Mouse (Mus musculus) mouse trophoblast stem cell (cell line): ENCODE measurements at regions not wholly inside any gene's neighbourhood (a gene's known extent, or its start where the extent isn't known, plus 50 kb on each side); places are given as distances from the start of the nearest gene placed in this dataset.

Experiments used
- in situ Hi-C, 2 experiments: fragments of 300-500 bp; cut with MseI, MboI; formaldehyde crosslinking; loops; 2 replicates in 1 of 2; 3 replicates in 1 of 2; pipeline ENCODE4 v1.15.1; 2025

DNA sequence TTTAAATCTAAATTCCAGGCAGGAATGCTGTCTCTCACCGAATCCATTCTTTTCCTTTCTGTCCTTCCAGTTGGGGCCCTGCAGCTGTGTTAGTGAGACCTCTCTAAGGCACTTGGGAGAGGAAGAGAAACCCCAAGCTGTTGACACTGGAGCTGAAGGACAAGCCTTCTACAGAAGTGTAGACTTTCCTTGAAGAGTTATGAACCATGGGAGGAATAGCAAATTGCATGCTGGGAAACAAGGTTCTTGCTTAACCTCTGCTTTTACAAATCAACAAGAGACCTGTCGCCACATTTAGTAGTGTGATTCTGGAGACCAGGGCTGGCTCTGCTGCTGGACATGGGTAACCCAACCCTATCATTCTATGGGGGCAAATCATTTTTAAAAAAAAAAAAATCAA, 200.8 kb upstream of the Sash1 start:
- in situ Hi-C loops: no loop called here

DNA sequence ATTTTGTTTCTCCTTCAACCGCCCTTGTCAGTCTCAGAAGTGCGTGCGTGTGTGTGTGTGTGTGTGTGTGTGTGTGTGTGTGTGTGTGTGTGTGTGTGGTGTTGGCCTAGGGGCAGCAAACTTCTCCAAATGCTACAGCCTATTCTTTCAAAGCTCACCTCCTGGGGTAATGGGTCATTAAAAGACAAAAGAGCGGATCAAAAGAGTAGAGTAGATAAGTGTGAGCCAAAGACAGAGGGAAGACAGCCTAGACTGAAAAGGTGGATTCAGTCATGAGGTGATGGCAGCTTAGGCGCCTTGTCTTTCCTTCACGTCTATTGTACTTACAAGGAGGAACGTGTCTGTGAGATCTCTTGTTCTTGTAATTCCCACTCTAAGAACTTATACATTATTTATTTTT, 199.6 kb upstream of the Sash1 start:
- in situ Hi-C loops: no loop called here

DNA sequence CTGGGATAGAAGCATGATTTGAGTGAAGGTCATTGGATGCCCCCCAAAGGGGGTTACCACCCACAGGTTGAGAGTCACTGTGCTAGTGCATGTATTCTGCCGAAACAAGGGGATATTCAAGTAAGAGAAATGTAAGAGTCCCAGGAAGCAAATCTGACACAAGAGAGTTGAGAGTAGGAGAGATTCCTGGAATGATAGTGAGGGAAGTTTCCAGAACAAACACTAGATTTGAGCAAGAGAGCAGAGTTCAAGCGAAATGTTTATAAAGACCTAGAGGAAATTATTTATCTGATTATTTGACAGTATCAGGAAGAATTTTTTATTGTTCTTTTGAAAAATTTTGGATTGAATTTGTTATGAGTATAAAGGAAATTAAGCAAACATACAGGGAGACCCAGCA, 189.0 kb upstream of the Sash1 start:
- in situ Hi-C loops: loop anchor here in 1 of 2 experiments (25.0 kb wide), 1 partner anchor 612 kb away; the partner anchor contains the start of gene Samd5

DNA sequence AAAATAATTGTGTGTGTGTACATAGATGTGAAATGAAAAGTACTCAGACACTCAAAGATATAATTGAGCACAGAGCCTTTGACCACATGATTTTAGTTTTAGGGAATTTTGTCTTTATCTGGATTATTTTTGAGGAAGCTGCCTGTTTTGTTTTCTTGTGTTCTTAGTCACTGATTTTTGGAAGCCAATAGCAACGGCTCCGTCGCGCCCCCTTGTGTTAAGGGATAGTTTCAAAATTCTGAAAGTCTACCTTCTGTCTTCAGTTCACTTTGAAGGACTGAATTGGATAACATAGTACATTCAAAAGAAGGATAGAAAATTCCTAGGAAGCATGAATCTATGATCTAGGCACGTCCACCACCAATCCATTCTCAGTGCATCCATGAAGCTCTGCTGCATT, 185.8 kb upstream of the Sash1 start:
- in situ Hi-C loops: loop anchor here in 1 of 2 experiments (25.0 kb wide), 1 partner anchor 616 kb away; the partner anchor contains the start of gene Samd5

DNA sequence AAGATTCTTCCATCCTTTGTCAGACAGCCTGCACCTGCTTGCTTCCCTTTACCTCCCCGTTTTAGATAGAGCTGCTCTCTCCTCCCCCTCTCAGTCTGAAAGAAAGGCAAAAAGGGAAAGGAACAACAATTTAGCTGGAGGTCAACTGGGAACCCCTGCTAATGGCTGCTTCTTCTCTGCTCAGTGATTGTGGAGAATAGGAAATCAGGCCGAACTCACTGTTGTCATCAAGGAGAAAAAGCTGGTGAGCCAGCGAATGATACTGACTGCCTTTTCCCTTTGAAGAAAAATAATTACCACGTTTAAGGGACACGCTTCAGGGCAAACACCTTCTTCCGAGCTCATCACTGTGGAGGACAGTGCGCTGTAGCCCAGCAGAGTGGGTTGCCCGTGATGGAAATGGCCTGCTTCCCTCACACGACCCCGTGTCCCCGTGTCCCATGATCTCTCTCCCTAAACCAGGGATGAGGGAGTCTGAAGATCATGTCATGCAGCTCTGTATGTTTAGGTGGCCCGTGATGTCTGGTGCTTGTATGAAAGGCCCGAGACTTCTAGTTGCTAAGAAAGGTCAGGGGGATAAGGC, 183.8 kb upstream of the Sash1 start:
- in situ Hi-C loops: loop anchor here in 1 of 2 experiments (25.0 kb wide), 1 partner anchor 618 kb away; the partner anchor contains the start of gene Samd5

DNA sequence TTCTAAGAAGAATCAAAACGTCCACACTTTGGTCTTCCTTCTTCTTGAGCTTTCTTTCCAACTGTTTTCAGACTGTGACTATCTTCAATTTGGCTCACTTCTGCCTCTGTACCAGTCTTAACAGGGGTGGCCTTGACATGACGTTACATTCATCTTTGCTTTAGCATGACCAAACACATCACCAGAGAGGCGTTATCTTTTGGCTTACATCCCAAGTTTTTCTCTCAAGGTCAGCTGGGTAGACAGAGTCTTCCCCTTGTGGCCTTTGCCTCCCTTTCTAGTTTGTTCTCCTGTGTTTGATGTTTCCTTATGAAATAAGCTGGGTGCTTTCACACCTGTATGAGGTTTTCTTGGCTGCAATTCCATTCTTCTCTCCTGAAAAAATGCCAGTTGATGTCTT, 180.7 kb upstream of the Sash1 start:
- in situ Hi-C loops: loop anchor here in 1 of 2 experiments (25.0 kb wide), 1 partner anchor 621 kb away; the partner anchor contains the start of gene Samd5

DNA sequence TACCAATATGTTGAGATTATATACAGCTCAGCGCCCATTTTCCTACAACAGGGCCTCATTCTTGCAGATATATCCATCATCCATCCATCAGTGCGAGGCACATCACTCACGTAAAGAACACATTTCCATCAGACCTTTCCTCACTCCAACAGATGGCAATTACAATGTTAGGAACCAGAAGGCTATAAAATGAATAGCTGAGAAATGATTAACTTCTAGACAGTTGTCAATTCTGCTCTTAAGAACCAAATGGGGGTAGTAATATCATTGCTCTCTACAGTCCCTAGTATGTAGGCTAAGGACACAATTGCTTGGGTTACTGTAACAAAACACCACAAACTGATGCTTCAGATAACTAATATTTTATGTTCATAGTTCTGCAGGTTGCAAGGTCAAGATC, 176.1 kb upstream of the Sash1 start:
- in situ Hi-C loops: loop anchor here in 1 of 2 experiments (25.0 kb wide), 1 partner anchor 625 kb away; the partner anchor contains the start of gene Samd5

DNA sequence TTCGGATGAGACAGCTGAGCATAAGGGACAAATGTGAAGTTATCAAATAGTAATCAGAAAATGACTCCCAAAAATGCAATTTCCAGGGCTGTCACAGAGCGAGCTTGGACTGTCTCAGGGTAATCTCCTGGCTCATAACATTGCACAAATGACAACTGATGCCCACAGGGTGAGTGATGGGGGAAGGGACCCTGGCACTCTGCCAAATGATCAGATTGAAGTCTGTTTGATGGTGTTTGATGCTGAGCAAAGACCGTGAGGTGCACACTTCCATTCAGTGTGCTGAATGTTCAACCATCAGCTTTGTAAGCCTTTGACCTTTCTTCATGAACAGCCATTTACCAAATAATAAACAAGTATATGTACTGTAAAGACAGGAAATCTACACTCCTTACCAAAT, 169.4 kb upstream of the Sash1 start:
- in situ Hi-C loops: loop anchor here in 1 of 2 experiments (25.0 kb wide), 1 partner anchor 632 kb away; the partner anchor contains the start of gene Samd5

DNA sequence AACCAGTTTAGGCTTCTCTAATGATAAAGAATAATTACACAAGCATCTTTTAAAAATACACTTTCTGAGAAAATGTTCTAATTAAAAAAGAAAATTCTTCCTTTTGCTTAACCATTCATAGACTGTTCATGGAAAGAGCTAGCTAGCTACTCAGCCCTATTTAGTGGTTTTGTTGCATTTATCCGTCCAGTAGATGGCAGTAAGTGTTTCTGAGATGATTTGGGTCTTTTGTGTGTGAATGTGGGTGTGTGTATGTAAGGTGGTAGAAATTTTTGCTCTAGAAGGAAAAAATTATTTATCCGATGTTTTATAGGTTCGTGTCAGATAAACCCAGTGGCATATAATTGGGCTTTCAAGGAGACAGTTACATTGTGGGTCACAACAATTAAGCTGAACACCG, 167.5 kb upstream of the Sash1 start:
- in situ Hi-C loops: loop anchor here in 1 of 2 experiments (25.0 kb wide), 1 partner anchor 634 kb away; the partner anchor contains the start of gene Samd5

- in situ Hi-C loops: no loop called here
Observed at GRCm38 (mm10) chr10:9047341-9047740, 161.5 kb upstream of the Sash1 start.

DNA sequence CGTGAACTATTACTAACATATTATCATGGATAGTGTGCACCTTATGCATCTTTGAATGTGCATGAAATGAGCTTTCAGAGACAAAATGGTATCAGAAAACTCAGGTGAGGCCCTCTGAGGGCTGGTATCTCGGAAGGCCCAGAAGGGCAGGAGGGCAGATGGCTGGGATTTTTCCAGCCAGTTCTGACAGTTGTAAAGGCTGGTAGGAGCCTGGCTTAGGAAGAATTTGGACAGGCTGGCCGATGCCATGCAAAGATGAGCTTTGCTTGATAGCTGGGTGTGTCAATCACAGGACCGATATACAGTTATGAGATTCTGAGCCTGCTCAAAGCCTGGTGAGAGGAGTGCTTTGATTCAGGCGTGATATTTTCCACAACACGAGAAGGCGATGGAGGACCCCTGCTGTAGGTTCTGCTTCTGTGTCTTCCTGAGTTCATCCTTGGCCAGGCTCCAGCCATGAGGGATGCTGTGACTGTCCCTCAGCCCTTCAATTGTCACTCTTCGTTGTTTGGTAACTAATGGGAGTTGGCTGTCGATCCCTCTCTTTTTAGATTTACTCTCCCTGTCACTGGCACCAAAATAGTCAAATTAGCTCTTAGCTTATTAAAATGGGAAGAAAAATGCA, 159.0 kb upstream of the Sash1 start:
- in situ Hi-C loops: no loop called here

GRCm38 (mm10) chr10:9043507-9043906, 157.6 kb upstream of the Sash1 start:
- in situ Hi-C loops: no loop called here

DNA sequence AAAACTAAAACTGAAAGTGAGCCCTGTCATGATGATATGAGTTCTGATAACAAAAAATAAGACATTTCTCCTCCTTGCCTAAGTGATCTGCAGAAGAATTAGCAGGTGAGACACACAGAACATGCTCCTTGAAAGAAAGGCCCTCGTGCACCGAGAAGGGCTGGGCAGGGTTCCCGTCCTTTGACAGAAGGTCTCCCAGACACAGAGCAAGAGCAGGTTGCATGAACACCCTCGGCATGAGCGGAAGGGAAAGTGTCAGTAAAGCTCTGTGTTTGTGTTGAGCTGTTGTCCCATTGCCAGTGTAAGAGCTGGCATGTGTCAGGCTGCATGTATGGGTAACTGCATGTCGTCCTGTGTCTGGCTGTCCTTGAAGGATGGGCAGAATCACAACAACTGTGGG, 144.6 kb upstream of the Sash1 start:
- in situ Hi-C loops: no loop called here

DNA sequence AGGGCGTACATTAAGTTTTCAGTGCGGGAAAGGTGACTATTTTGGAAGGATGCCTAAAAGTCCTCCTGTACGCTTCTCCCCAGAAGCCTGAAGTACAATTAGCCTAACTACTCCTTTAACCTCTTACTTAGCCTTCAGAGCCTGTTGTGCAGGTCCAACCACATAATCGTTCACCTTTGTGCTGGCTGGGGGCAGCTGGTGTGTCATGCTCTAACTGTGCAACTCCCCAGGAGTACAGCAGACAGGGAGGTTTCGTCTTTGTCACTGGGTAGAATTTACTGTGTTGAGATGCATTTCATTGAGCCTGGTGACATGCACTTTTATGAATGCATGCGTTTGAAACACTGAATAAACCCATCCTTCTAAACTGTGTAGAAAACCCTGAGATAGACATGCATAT, 143.6 kb upstream of the Sash1 start:
- in situ Hi-C loops: no loop called here

DNA sequence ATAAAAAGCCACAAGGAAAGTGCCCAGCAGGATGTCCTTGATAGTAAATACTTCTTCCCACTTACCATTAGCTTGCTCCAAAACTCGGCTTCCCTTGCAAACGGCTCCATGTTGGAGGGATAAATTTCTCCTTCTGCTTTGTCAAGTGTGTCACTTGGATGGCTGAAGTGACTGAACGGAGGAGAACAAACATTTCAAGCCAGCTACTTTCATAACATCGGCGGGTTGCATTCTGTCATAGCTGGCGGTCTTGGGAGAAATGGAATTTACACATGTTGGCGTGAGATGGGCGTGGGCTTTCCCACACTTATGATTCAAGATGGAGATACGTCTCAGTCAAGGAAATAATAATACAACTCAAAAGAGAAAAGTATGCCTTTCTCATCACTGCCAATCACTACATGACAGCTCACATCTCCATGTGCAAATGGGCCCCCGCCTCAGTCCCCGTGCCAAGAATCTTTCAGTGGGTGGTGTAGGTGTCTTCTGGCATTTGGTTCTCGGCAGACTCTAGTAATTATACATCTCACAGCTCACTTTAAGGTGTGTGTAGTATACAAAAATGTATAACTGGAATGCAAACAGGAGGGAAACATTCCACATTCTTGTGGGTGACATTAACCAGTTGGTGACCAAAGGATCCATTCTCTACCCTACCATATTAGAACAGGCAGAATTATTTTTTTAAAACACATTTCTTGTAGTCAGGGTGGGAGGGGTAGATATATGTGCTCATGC, 141.4 kb upstream of the Sash1 start:
- in situ Hi-C loops: no loop called here

DNA sequence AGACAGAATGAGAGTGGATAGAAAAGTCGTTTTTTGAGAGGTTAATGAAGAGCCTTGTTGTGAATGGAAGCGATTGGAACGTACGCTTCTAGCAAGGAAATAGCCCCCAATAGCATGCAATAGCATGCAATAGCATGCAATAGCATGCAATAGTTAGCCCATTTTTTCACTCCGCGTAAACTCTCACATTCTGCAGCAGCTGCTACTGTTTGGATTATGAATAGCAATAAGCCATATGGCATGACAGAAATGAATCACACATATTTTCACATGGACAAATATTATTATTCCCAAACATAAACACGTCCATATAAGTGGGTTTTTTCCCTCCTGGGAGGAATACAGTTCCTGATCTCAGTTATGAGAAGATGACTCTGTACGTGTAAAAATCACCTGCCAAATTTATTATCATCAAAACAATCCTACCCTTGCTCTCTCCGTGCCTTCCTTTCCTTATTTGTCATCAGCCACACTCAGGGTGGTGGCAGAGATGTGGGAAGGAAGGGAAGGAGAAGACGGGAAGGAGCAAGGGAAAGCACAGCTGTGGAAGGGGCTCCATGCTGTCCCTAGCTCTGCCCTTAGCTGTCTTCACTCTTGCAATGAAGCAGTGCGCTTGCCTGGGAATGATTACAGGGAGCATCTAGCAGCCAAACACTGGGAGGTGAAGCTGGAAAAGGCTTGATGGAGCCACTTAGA, 129.1 kb upstream of the Sash1 start:
- in situ Hi-C loops: no loop called here

GRCm38 (mm10) chr10:9013549-9013925, 127.7 kb upstream of the Sash1 start:
- in situ Hi-C loops: no loop called here

DNA sequence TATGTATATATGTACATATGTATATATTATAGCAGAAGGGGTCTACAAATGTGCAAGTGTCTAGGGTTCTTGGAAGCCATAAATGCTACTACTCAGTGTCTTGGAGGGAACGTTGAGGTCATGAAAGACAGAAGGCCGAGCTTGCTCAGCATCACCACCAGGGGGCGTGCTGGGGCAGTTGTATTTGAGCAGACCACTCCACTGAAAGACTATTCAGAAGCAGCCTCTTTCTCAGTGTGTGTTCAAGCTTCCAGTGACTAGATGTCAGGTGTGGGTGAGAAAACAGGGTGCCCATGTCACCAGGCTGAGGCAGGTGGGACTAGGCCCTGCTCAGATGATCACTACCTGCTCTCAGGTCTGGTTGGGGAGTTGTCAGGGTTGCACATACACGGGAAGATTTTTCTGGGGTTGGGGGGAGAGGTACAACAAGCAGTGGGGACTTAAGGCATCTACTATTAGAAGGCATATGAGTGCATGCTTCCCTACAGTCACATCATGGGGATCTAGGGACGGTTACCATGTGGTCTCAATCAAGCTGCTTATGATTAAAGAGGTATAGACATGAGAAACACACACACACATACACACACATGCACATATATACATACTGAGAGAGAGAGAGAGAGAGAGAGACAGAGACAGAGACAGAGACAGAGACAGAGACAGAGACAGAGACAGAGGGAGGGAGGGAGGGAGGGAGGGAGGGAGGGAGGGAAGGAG, 127.1 kb upstream of the Sash1 start:
- in situ Hi-C loops: no loop called here

- in situ Hi-C loops: no loop called here
Observed at GRCm38 (mm10) chr10:9011906-9012305, 126.0 kb upstream of the Sash1 start.

GRCm38 (mm10) chr10:9010191-9010590, 124.3 kb upstream of the Sash1 start:
- in situ Hi-C loops: no loop called here
